20 mouse cellular contexts compared by ENCODE assay signal in genomic region chr8:48199171-48199570, GRCm38 (mm10).
"Had no signal": no experiment of that assay in that cellular context is flagged by ENCODE, and none has a peak within 500 bp of the region (broad histone marks: within the 10 kb centered on the region; RNA-seq: fewer than 3 reads in every experiment).

No protein-coding gene starts in this region.

- H3K4me1 ChIP-seq: lung, embryonic 15.5 days; megakaryocyte, embryonic 14.5 days had no signal

- H3K9ac ChIP-seq: liver, postnatal 0 days; lung, embryonic 15.5 days; neural tube, embryonic 12.5 days had no signal

- DNase-seq: liver, postnatal 0 days; lung, adult 2 months; lung, postnatal 14 days; lung, postnatal 36 days; midbrain, embryonic 14.5 days; retina, postnatal 1 day; right cerebral cortex, adult 18-20 months; right cerebral cortex, postnatal 25 days; right cerebral cortex, postnatal 4 days; spleen, adult 18-20 months; thymus, adult 18-20 months; thymus, postnatal 14 days; thymus, postnatal 36 days had no signal

- H3K27ac ChIP-seq: lung, embryonic 15.5 days; macrophage; neural tube, embryonic 12.5 days had no signal

- H3K4me3 ChIP-seq: lung, embryonic 15.5 days; neural tube, embryonic 12.5 days had no signal

- H3K4me2 ChIP-seq: lung, embryonic 15.5 days; midbrain, embryonic 11.5 days; neural tube, embryonic 12.5 days had no signal

- H3K27me3 ChIP-seq: lung, embryonic 15.5 days; megakaryocyte, embryonic 14.5 days; neural tube, embryonic 12.5 days had no signal

- ATAC-seq: liver, postnatal 0 days; lung, postnatal 0 days; midbrain, embryonic 16.5 days had no signal

- H3K36me3 ChIP-seq: lung, embryonic 15.5 days; neural tube, embryonic 12.5 days had no signal

- H3K9me3 ChIP-seq: lung, embryonic 15.5 days; neural tube, embryonic 12.5 days had no signal
